Mouse (Mus musculus): Measurements from ENCODE around the gene Ubxn1.

DNA sequence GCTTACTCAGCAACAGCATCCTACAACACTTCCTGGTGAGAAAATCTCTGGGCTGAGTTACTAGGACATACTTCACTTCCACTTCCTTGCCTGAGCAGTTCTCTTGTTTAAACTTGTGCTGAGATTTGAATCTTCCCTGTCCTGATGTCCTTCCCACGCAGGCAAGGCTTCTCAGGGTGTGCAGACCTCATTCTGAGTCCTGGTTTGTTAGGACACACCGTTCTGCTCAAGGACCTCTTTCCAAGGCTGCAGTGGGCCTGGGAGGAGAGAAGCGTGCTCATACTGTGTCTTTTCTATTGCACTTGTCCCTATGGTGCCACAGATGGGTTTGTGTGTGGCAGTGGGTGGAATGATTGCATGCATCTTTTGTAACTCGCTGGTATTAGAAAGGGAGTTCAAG lies 38.3 kb upstream of the Ubxn1 start:
- no peak for TF ChIP-seq CTCF (IDR thresholded peaks at IDR 0.05; ENCODE audit: insufficient read depth, low read length)
- TF ChIP-seq POLR2A (IDR thresholded peaks at IDR 0.05; ENCODE audit: borderline replicate concordance, extremely low read depth, low read depth, low read length), result no peak

Data from lung, adult 2 months (tissue).